Comparison of ENCODE assay signal across 10 mouse cellular contexts in genomic region chr16:78644710-78645109, GRCm38 (mm10).
DNase-seq lines count a peak whose midpoint lies in the region; ATAC-seq and TF ChIP-seq lines count a peak whose summit lies in the region.
"Had no signal": no experiment of that assay in that cellular context is flagged by ENCODE, and none has a peak within 500 bp of the region (broad histone marks: within the 10 kb centered on the region; RNA-seq: fewer than 3 reads in every experiment).

No protein-coding gene starts in this region.

- no peak overlapping the region for H3K4me3 ChIP-seq in kidney, adult 2 months (ENCODE audit: insufficient read depth, low read depth, low read length)
- H3K4me3 ChIP-seq in testis, adult 2 months (ENCODE audit: control insufficient read depth, low read depth, low read length), result no peak overlapping the region
- H3K4me3 ChIP-seq: heart, embryonic 13.5 days; limb, embryonic 12.5 days had no signal

- ATAC-seq in inflammation-experienced regulatory T-cells, adult 6 months, result no peak

- no peaks in the 10 kb centered on the region for H3K36me3 ChIP-seq in kidney, adult 2 months (ENCODE audit: control insufficient read depth, insufficient read depth, low read length)
- no peaks in the 10 kb centered on the region for H3K36me3 ChIP-seq in testis, adult 2 months (ENCODE audit: control insufficient read depth, insufficient read depth, low read length)
- H3K36me3 ChIP-seq: heart, embryonic 13.5 days; limb, embryonic 12.5 days had no signal

- no peaks in the 10 kb centered on the region for H3K27me3 ChIP-seq in kidney, adult 2 months (replicated peaks; ENCODE audit: control insufficient read depth, insufficient read depth, low read length)
- no peaks in the 10 kb centered on the region for H3K27me3 ChIP-seq in testis, adult 2 months (ENCODE audit: control insufficient read depth, insufficient read depth, low read length)
- H3K27me3 ChIP-seq: heart, embryonic 13.5 days; limb, embryonic 12.5 days had no signal

- TF ChIP-seq CTCF in kidney, adult 2 months (conservative IDR thresholded peaks at IDR 0.05; ENCODE audit: insufficient read depth, insufficient read length, low read depth, low read length), result 0 out of 2 replicates have a peak, but pooled peaks have one; percentile 17
- TF ChIP-seq CTCF in testis, adult 2 months (IDR thresholded peaks at IDR 0.05; ENCODE audit: control insufficient read depth, insufficient read depth, insufficient replicate concordance, low read depth, low read length), result peak; percentile 15; the same call in 1 of the 2 replicates

- DNase-seq in kidney, adult 2 months, result no peak
- no peak for DNase-seq in kidney, adult 18-20 months
- no peak for DNase-seq in testis, postnatal 10 days (ENCODE audit: low spot score)
- peak; percentile 69 for DNase-seq in embryo, embryonic 10.5 days (ENCODE audit: low spot score)
- peak; percentile 8 for DNase-seq in telencephalon, adult 2 months (ENCODE audit: low read depth, low spot score)
- DNase-seq in gastrocnemius, postnatal 25 days, result no peak

- 3% methylated on average over 1 of the region's 1 CpGs for WGBS in kidney, adult 2 months

- no peak overlapping the region for H3K27ac ChIP-seq in kidney, adult 2 months (ENCODE audit: insufficient read depth, low read depth, low read length)
- H3K27ac ChIP-seq in testis, adult 2 months (ENCODE audit: control insufficient read depth, insufficient read depth, low read depth, low read length), result no peak overlapping the region
- H3K27ac ChIP-seq: heart, embryonic 13.5 days; limb, embryonic 12.5 days had no signal

- no peak for TF ChIP-seq POLR2A in kidney, adult 2 months (IDR thresholded peaks at IDR 0.05; ENCODE audit: low read depth, low read length)
- TF ChIP-seq POLR2A in testis, adult 2 months (IDR thresholded peaks at IDR 0.05; ENCODE audit: control insufficient read depth, low read depth, low read length), result no peak

- no peaks in the 10 kb centered on the region for H3K4me1 ChIP-seq in kidney, adult 2 months (ENCODE audit: control insufficient read depth, insufficient read depth, low read length)
- no peaks in the 10 kb centered on the region for H3K4me1 ChIP-seq in testis, adult 2 months (ENCODE audit: control insufficient read depth, insufficient read depth, low read length)
- H3K4me1 ChIP-seq: heart, embryonic 13.5 days; limb, embryonic 12.5 days had no signal

Comparison
In these comparisons a context has a peak if more than half of its experiments do, and no peak if none do; other contexts are left out.
1. DNase-seq: peak in embryo, embryonic 10.5 days (single experiment) and telencephalon, adult 2 months (single experiment); none in kidney, adult 2 months (single experiment), kidney, adult 18-20 months (single experiment), testis, postnatal 10 days (single experiment) and gastrocnemius, postnatal 25 days (single experiment).